In genomic region chrX:14133571-14133970, GRCm38 (mm10) we compare ENCODE assay signal across 25 mouse cellular contexts.
A peak's percentile ranks its signal among the peaks of the same experiment; 100 is the strongest.
DNase-seq lines count a peak whose midpoint lies in the region; ATAC-seq and TF ChIP-seq lines count a peak whose summit lies in the region.
"Had no signal": no experiment of that assay in that cellular context is flagged by ENCODE, and none has a peak within 500 bp of the region (broad histone marks: within the 10 kb centered on the region; RNA-seq: fewer than 3 reads in every experiment).

No protein-coding gene starts in this region.

- ATAC-seq in kidney, embryonic 15.5 days (replicated peaks; ENCODE audit: low FRiP score), result 0 out of 2 replicates have a peak, but pooled peaks have one; percentile 6
- ATAC-seq in limb, embryonic 14.5 days (ENCODE audit: low FRiP score, low read depth), result no peak
- peak; percentile 28; the same call in 1 of the 2 replicates for ATAC-seq in stomach, embryonic 14.5 days (ENCODE audit: insufficient number of reproducible peaks, insufficient read depth, low FRiP score, low read depth)
- no peak for ATAC-seq in stomach, postnatal 0 days (ENCODE audit: low FRiP score, low TSS enrichment)
- ATAC-seq: activated CD4-positive, CD25-positive, alpha-beta regulatory T cell, adult 4 months; CD4-positive, CD25-positive, alpha-beta regulatory T cell, adult 4 months; forebrain, embryonic 15.5 days; hindbrain, embryonic 16.5 days; Patski had no signal

- TF ChIP-seq EP300 in stomach, postnatal 0 days (optimal IDR thresholded peaks at IDR 0.05), result no peak

- no peak overlapping the region for H3K9ac ChIP-seq in kidney, embryonic 15.5 days
- H3K9ac ChIP-seq in limb, embryonic 14.5 days (ENCODE audit: low read depth, low read length, severe bottlenecking), result no peak overlapping the region
- H3K9ac ChIP-seq in stomach, embryonic 14.5 days (replicated peaks; ENCODE audit: low read depth, low read length), result no peak overlapping the region
- no peak overlapping the region for H3K9ac ChIP-seq in stomach, postnatal 0 days (ENCODE audit: low read length)
- H3K9ac ChIP-seq: forebrain, embryonic 15.5 days; hindbrain, embryonic 12.5 days had no signal

- H3K27ac ChIP-seq in kidney, embryonic 15.5 days, result no peak overlapping the region
- no peak overlapping the region for H3K27ac ChIP-seq in limb, embryonic 14.5 days (replicated peaks; ENCODE audit: low read depth, low read length)
- no peak overlapping the region for H3K27ac ChIP-seq in limb, embryonic 10.5 days
- 0 out of 2 replicates have a peak overlapping the region, but pooled peaks have one; percentile 21 for H3K27ac ChIP-seq in stomach, embryonic 14.5 days (ENCODE audit: low read length)
- H3K27ac ChIP-seq in stomach, postnatal 0 days (replicated peaks), result no peak overlapping the region
- H3K27ac ChIP-seq: forebrain, embryonic 15.5 days; heart, embryonic 10.5 days; hindbrain, embryonic 12.5 days had no signal

- no peaks in the 10 kb centered on the region for H3K27me3 ChIP-seq in kidney, embryonic 15.5 days
- H3K27me3 ChIP-seq in limb, embryonic 14.5 days (ENCODE audit: control insufficient read depth, insufficient read depth, low read length), result no peaks in the 10 kb centered on the region
- H3K27me3 ChIP-seq in limb, embryonic 10.5 days (ENCODE audit: low read depth, poor library complexity, severe bottlenecking), result no peaks in the 10 kb centered on the region
- no peaks in the 10 kb centered on the region for H3K27me3 ChIP-seq in stomach, embryonic 14.5 days (ENCODE audit: control insufficient read depth, insufficient read depth, low read length)
- no peaks in the 10 kb centered on the region for H3K27me3 ChIP-seq in stomach, postnatal 0 days (ENCODE audit: control insufficient read depth, insufficient read depth, low read length)
- H3K27me3 ChIP-seq: forebrain, embryonic 15.5 days; hindbrain, embryonic 12.5 days had no signal

- H3K9me3 ChIP-seq in kidney, embryonic 15.5 days (replicated peaks), result no peaks in the 10 kb centered on the region
- H3K9me3 ChIP-seq in limb, embryonic 14.5 days (ENCODE audit: control insufficient read depth, low read length), result no peaks in the 10 kb centered on the region
- H3K9me3 ChIP-seq in limb, embryonic 10.5 days (replicated peaks), result no peaks in the 10 kb centered on the region
- H3K9me3 ChIP-seq in stomach, embryonic 14.5 days (ENCODE audit: control insufficient read depth, low read depth, low read length), result no peaks in the 10 kb centered on the region
- no peaks in the 10 kb centered on the region for H3K9me3 ChIP-seq in stomach, postnatal 0 days (ENCODE audit: control insufficient read depth, low read length)
- H3K9me3 ChIP-seq: forebrain, embryonic 15.5 days; G1E; heart, embryonic 10.5 days; hindbrain, embryonic 12.5 days had no signal

- 56% methylated on average over 2 of the region's 2 CpGs for WGBS in kidney, embryonic 15.5 days
- 32% methylated on average over 2 of the region's 2 CpGs for WGBS in limb, embryonic 14.5 days
- WGBS in limb, embryonic 10.5 days, result 65% methylated on average over 2 of the region's 2 CpGs
- WGBS in stomach, embryonic 14.5 days, result 29% methylated on average over 2 of the region's 2 CpGs
- WGBS in stomach, postnatal 0 days, result 56% methylated on average over 2 of the region's 2 CpGs

- peak; percentile 3 for DNase-seq in embryo, embryonic 10.5 days (ENCODE audit: low spot score)
- DNase-seq in embryo, embryonic 10 days (ENCODE audit: low spot score), result no peak
- DNase-seq in kidney, adult 11 months, result no peak
- DNase-seq in limb, embryonic 14.5 days (ENCODE audit: low spot score), result peak; percentile 63
- no peak for DNase-seq in limb, embryonic 10.5 days (ENCODE audit: low spot score)
- no peak for DNase-seq in stomach, postnatal 0 days (ENCODE audit: low spot score)
- DNase-seq: adrenal gland, postnatal 14 days; B cell, adult 2 months; cerebellum, adult 11-12 months; cerebellum, adult 9-10 months; cerebellum, postnatal 36 days; gastrocnemius, postnatal 10 days; heart, adult 18-20 months; heart, postnatal 10 days; heart, postnatal 4 days had no signal

- no peak for TF ChIP-seq CTCF in stomach, postnatal 0 days (IDR thresholded peaks at IDR 0.05; ENCODE audit: low read depth)

- H3K4me2 ChIP-seq in kidney, embryonic 15.5 days, result no peak overlapping the region
- H3K4me2 ChIP-seq in limb, embryonic 14.5 days (replicated peaks; ENCODE audit: low read depth, low read length, severe bottlenecking), result no peak overlapping the region
- H3K4me2 ChIP-seq in stomach, embryonic 14.5 days (replicated peaks; ENCODE audit: low read depth, low read length), result no peak overlapping the region
- no peak overlapping the region for H3K4me2 ChIP-seq in stomach, postnatal 0 days (replicated peaks; ENCODE audit: low read depth)
- H3K4me2 ChIP-seq: forebrain, embryonic 15.5 days; hindbrain, embryonic 12.5 days had no signal

- TF ChIP-seq POLR2A in limb, embryonic 14.5 days (IDR thresholded peaks at IDR 0.05; ENCODE audit: borderline replicate concordance, extremely low read depth, insufficient read depth, insufficient read length), result no peak

- H3K4me3 ChIP-seq in kidney, embryonic 15.5 days (replicated peaks), result no peak overlapping the region
- no peak overlapping the region for H3K4me3 ChIP-seq in limb, embryonic 14.5 days (replicated peaks; ENCODE audit: low read length)
- no peak overlapping the region for H3K4me3 ChIP-seq in limb, embryonic 10.5 days
- no peak overlapping the region for H3K4me3 ChIP-seq in stomach, embryonic 14.5 days (ENCODE audit: low read depth, low read length)
- H3K4me3 ChIP-seq in stomach, postnatal 0 days (ENCODE audit: low read depth, low read length), result no peak overlapping the region
- H3K4me3 ChIP-seq: forebrain, embryonic 15.5 days; heart, embryonic 10.5 days; hindbrain, embryonic 12.5 days had no signal

- no peaks in the 10 kb centered on the region for H3K4me1 ChIP-seq in kidney, embryonic 15.5 days
- H3K4me1 ChIP-seq in limb, embryonic 14.5 days (ENCODE audit: control insufficient read depth, insufficient read depth, low read length), result peaks cover 2% of the 10 kb centered on the region; the same call in 1 of the 2 replicates
- H3K4me1 ChIP-seq in limb, embryonic 10.5 days, result 0 out of 2 replicates have a peak, but pooled peaks cover under 1% of the 10 kb centered on the region
- H3K4me1 ChIP-seq in stomach, embryonic 14.5 days (ENCODE audit: control insufficient read depth, insufficient read depth, low read length), result no peaks in the 10 kb centered on the region
- H3K4me1 ChIP-seq in stomach, postnatal 0 days (replicated peaks; ENCODE audit: control insufficient read depth, insufficient read depth), result no peaks in the 10 kb centered on the region
- H3K4me1 ChIP-seq: forebrain, embryonic 15.5 days; heart, embryonic 10.5 days; hindbrain, embryonic 12.5 days had no signal

- no peaks in the 10 kb centered on the region for H3K36me3 ChIP-seq in kidney, embryonic 15.5 days
- H3K36me3 ChIP-seq in limb, embryonic 14.5 days (ENCODE audit: control insufficient read depth, insufficient read depth, low read length), result no peaks in the 10 kb centered on the region
- no peaks in the 10 kb centered on the region for H3K36me3 ChIP-seq in limb, embryonic 10.5 days
- H3K36me3 ChIP-seq in stomach, embryonic 14.5 days (ENCODE audit: control insufficient read depth, insufficient read depth, low read length), result no peaks in the 10 kb centered on the region
- H3K36me3 ChIP-seq in stomach, postnatal 0 days (ENCODE audit: control insufficient read depth, insufficient read depth, low read length), result no peaks in the 10 kb centered on the region
- H3K36me3 ChIP-seq: forebrain, embryonic 15.5 days; G1E; heart, embryonic 10.5 days; hindbrain, embryonic 12.5 days had no signal

Comparison
In these comparisons a context has a peak if more than half of its experiments do, and no peak if none do; other contexts are left out.
1. DNase-seq: peak in embryo, embryonic 10.5 days (single experiment) and limb, embryonic 14.5 days (single experiment); none in embryo, embryonic 10 days (single experiment), kidney, adult 11 months (single experiment), limb, embryonic 10.5 days (single experiment) and stomach, postnatal 0 days (single experiment).
2. ATAC-seq: peak in kidney, embryonic 15.5 days (single experiment) and stomach, embryonic 14.5 days (single experiment); none in limb, embryonic 14.5 days (single experiment) and stomach, postnatal 0 days (single experiment).